Mouse (Mus musculus): ENCODE results near the gene Thap7. TPM values are rescaled to one million over a fixed set of nuclear protein-coding genes. Genes with fewer than 3 reads are reported as not detected.

Gene Thap7
- polyA plus RNA-seq, 1 experiment from 2014 or later = 51.4 TPM

- H3K27ac ChIP-seq (ENCODE audit: low read depth) = no peak overlapping the region
- 75% methylated on average over 5 of the region's 5 CpGs for WGBS
- H3K9me3 ChIP-seq (ENCODE audit: low read depth, low read length) = no peaks in the 10 kb centered on the region
- peaks cover 8% of the 10 kb centered on the region for H3K36me3 ChIP-seq (ENCODE audit: insufficient read depth)
- no peak overlapping the region for H3K4me3 ChIP-seq (ENCODE audit: low read depth, low read length)
- TF ChIP-seq CTCF (IDR thresholded peaks at IDR 0.05; ENCODE audit: low read depth) = no peak
- no peak overlapping the region for H3K4me2 ChIP-seq
- no peak overlapping the region for H3K9ac ChIP-seq
- ATAC-seq (ENCODE audit: insufficient read depth) (no peak), DNase-seq (no peak)
- peaks cover 11% of the 10 kb centered on the region; the same call in 1 of the 2 replicates for H3K4me1 ChIP-seq (ENCODE audit: insufficient read depth)
- H3K27me3 ChIP-seq (ENCODE audit: insufficient read depth, low read length) = no peaks in the 10 kb centered on the region
Observed at GRCm38 (mm10) chr16:17507018-17507552, 23.9 kb downstream of the Thap7 start.

- no peak overlapping the region for H3K4me3 ChIP-seq (ENCODE audit: low read depth, low read length)
- no peaks in the 10 kb centered on the region for H3K27me3 ChIP-seq (ENCODE audit: insufficient read depth, low read length)
- ATAC-seq (ENCODE audit: insufficient read depth) (no peak), DNase-seq (no peak)
- no peak overlapping the region for H3K27ac ChIP-seq (ENCODE audit: low read depth)
- no peak overlapping the region for H3K4me2 ChIP-seq
- TF ChIP-seq CTCF (IDR thresholded peaks at IDR 0.05; ENCODE audit: low read depth) = no peak
- H3K9me3 ChIP-seq (ENCODE audit: low read depth, low read length) = no peaks in the 10 kb centered on the region
- H3K36me3 ChIP-seq (ENCODE audit: insufficient read depth) = no peaks in the 10 kb centered on the region
- WGBS = 71% methylated on average over 4 of the region's 4 CpGs
- no peaks in the 10 kb centered on the region for H3K4me1 ChIP-seq (ENCODE audit: insufficient read depth)
- no peak overlapping the region for H3K9ac ChIP-seq
Observed at GRCm38 (mm10) chr16:17502681-17503080, 28.3 kb downstream of the Thap7 start.

- DNase-seq (peak; percentile 30), ATAC-seq (ENCODE audit: insufficient read depth) (peak; percentile 50; the same call in 1 of the 2 replicates)
- H3K27me3 ChIP-seq (ENCODE audit: insufficient read depth, low read length) = no peaks in the 10 kb centered on the region
- no peaks in the 10 kb centered on the region for H3K4me1 ChIP-seq (ENCODE audit: insufficient read depth)
- H3K9me3 ChIP-seq (ENCODE audit: low read depth, low read length) = no peaks in the 10 kb centered on the region
- no peak overlapping the region for H3K4me2 ChIP-seq
- WGBS = 26% methylated on average over 10 of the region's 10 CpGs
- no peak for TF ChIP-seq CTCF (IDR thresholded peaks at IDR 0.05; ENCODE audit: low read depth)
- no peak overlapping the region for H3K9ac ChIP-seq
- H3K36me3 ChIP-seq (ENCODE audit: insufficient read depth) = no peaks in the 10 kb centered on the region
- no peak overlapping the region for H3K27ac ChIP-seq (ENCODE audit: low read depth)
- H3K4me3 ChIP-seq (ENCODE audit: low read depth, low read length) = no peak overlapping the region
Observed at GRCm38 (mm10) chr16:17499249-17499883, 31.6 kb downstream of the Thap7 start.

GRCm38 (mm10) chr16:17496499-17497305 is 34.2 kb downstream of the Thap7 start:
- WGBS = 38% methylated on average over 2 of the region's 2 CpGs
- peak; percentile 82 for DNase-seq

GRCm38 (mm10) chr16:17491896-17492561 is 38.9 kb downstream of the Thap7 start:
- 64% methylated on average over 5 of the region's 5 CpGs for WGBS
- TF ChIP-seq CTCF (IDR thresholded peaks at IDR 0.05; ENCODE audit: low read depth) = no peak
- ATAC-seq (ENCODE audit: insufficient read depth) (no peak), DNase-seq (no peak)
- H3K4me2 ChIP-seq = no peak overlapping the region
- H3K36me3 ChIP-seq (ENCODE audit: insufficient read depth) = peaks cover 11% of the 10 kb centered on the region; the same call in 1 of the 2 replicates
- H3K9ac ChIP-seq = no peak overlapping the region
- no peak overlapping the region for H3K27ac ChIP-seq (ENCODE audit: low read depth)
- H3K4me3 ChIP-seq (ENCODE audit: low read depth, low read length) = no peak overlapping the region
- no peaks in the 10 kb centered on the region for H3K9me3 ChIP-seq (ENCODE audit: low read depth, low read length)
- no peaks in the 10 kb centered on the region for H3K4me1 ChIP-seq (ENCODE audit: insufficient read depth)
- peaks cover 7% of the 10 kb centered on the region; the same call in 1 of the 2 replicates for H3K27me3 ChIP-seq (ENCODE audit: insufficient read depth, low read length)

More at GRCm38 (mm10) chr16:17496499-17497305, 34.2 kb downstream of the Thap7 start:
- no peaks in the 10 kb centered on the region for H3K27me3 ChIP-seq (ENCODE audit: insufficient read depth, low read length)
- TF ChIP-seq CTCF (IDR thresholded peaks at IDR 0.05; ENCODE audit: low read depth) = no peak
- no peak for ATAC-seq (ENCODE audit: insufficient read depth)
- H3K9me3 ChIP-seq (ENCODE audit: low read depth, low read length) = no peaks in the 10 kb centered on the region
- H3K4me3 ChIP-seq (ENCODE audit: low read depth, low read length) = no peak overlapping the region
- no peak overlapping the region for H3K27ac ChIP-seq (ENCODE audit: low read depth)
- no peaks in the 10 kb centered on the region for H3K4me1 ChIP-seq (ENCODE audit: insufficient read depth)
- no peak overlapping the region for H3K4me2 ChIP-seq
- no peak overlapping the region for H3K9ac ChIP-seq
- no peaks in the 10 kb centered on the region for H3K36me3 ChIP-seq (ENCODE audit: insufficient read depth)

- Histone ChIP-seq H3K9me3 (ENCODE audit: low read depth, low read length) (no peaks in the 10 kb centered on the region), H3K4me3 (ENCODE audit: low read depth, low read length) (no peak overlapping the region), H3K27me3 (ENCODE audit: insufficient read depth, low read length) (peaks cover 7% of the 10 kb centered on the region; the same call in 1 of the 2 replicates), H3K36me3 (ENCODE audit: insufficient read depth) (peaks cover 19% of the 10 kb centered on the region), H3K4me2 (no peak overlapping the region), H3K27ac (ENCODE audit: low read depth) (no peak overlapping the region), H3K4me1 (ENCODE audit: insufficient read depth) (no peaks in the 10 kb centered on the region), H3K9ac (no peak overlapping the region)
- DNase-seq (no peak), ATAC-seq (ENCODE audit: insufficient read depth) (no peak)
- TF ChIP-seq CTCF (IDR thresholded peaks at IDR 0.05; ENCODE audit: low read depth) = no peak
- 81% methylated on average over 5 of the region's 5 CpGs for WGBS
Observed at GRCm38 (mm10) chr16:17491154-17491553, 39.8 kb downstream of the Thap7 start.

Measured in lung, embryonic 14.5 days (tissue).